25 mouse cellular contexts compared by ENCODE assay signal in genomic region chr3:93119101-93119500, GRCm38 (mm10). TPM values are rescaled to one million over a fixed set of nuclear protein-coding genes. Genes with fewer than 3 reads are reported as not detected.
DNase-seq lines count a peak whose midpoint lies in the region; ATAC-seq and TF ChIP-seq lines count a peak whose summit lies in the region.
"Had no signal": no experiment of that assay in that cellular context is flagged by ENCODE, and none has a peak within 500 bp of the region (broad histone marks: within the 10 kb centered on the region; RNA-seq: fewer than 3 reads in every experiment).

No protein-coding gene starts in this region.

- H3K36me3 ChIP-seq in ES-Bruce4 (ENCODE audit: control insufficient read depth, insufficient read depth, low read length, poor library complexity, severe bottlenecking) = no peaks in the 10 kb centered on the region
- H3K36me3 ChIP-seq in hindbrain, embryonic 14.5 days (replicated peaks; ENCODE audit: control insufficient read depth, insufficient read depth) = no peaks in the 10 kb centered on the region
- H3K36me3 ChIP-seq: heart, embryonic 15.5 days; hindbrain, embryonic 10.5 days; limb, embryonic 13.5 days; lung, embryonic 15.5 days; stomach, embryonic 15.5 days had no signal

- no peak overlapping the region for H3K9ac ChIP-seq in ES-Bruce4 (ENCODE audit: low read depth, poor library complexity, severe bottlenecking)
- no peak overlapping the region for H3K9ac ChIP-seq in hindbrain, embryonic 14.5 days
- H3K9ac ChIP-seq: forebrain, embryonic 13.5 days; heart, embryonic 15.5 days; limb, embryonic 13.5 days; lung, embryonic 15.5 days; stomach, embryonic 15.5 days had no signal

- no peaks in the 10 kb centered on the region for H3K4me1 ChIP-seq in ES-Bruce4 (ENCODE audit: control insufficient read depth, insufficient read depth, low read length)
- no peaks in the 10 kb centered on the region for H3K4me1 ChIP-seq in hindbrain, embryonic 14.5 days (replicated peaks; ENCODE audit: control insufficient read depth, insufficient read depth, low read length)
- H3K4me1 ChIP-seq: forebrain, embryonic 13.5 days; heart, embryonic 15.5 days; hindbrain, embryonic 10.5 days; limb, embryonic 13.5 days; lung, embryonic 15.5 days; stomach, embryonic 15.5 days had no signal

- TF ChIP-seq EP300 in ES-Bruce4 (IDR thresholded peaks at IDR 0.05; ENCODE audit: insufficient read depth, low read depth, low read length) = no peak

- H3K4me3 ChIP-seq in layer of hippocampus, adult 2 months = no peak overlapping the region
- H3K4me3 ChIP-seq in ES-Bruce4 (ENCODE audit: low read depth, low read length) = no peak overlapping the region
- H3K4me3 ChIP-seq in hindbrain, embryonic 14.5 days (replicated peaks; ENCODE audit: low read length) = no peak overlapping the region
- H3K4me3 ChIP-seq: forebrain, embryonic 13.5 days; heart, embryonic 15.5 days; hindbrain, embryonic 10.5 days; limb, embryonic 13.5 days; lung, embryonic 15.5 days; myocyte; stomach, embryonic 15.5 days had no signal

- DNase-seq in embryo, embryonic 10.5 days (ENCODE audit: low spot score) = peak; percentile 9
- DNase-seq in embryo, embryonic 9.5 days (ENCODE audit: extremely low spot score) = no peak
- DNase-seq in layer of hippocampus, adult 2 months (ENCODE audit: low spot score in 2 of 2) = no peak
- DNase-seq in layer of hippocampus, postnatal 36 days = no peak
- peak; percentile 12 for DNase-seq in lung, postnatal 14 days
- DNase-seq in hindbrain, embryonic 14.5 days (ENCODE audit: low spot score) = no peak
- DNase-seq: B cell, adult 2 months; cerebellum, adult 2 months; heart, adult 11 months; right cerebral cortex, adult 18-20 months; spleen, adult 18-20 months; thymus, postnatal 14 days had no signal

- TF ChIP-seq POLR2A in ES-Bruce4 (IDR thresholded peaks at IDR 0.05; ENCODE audit: insufficient read depth, low read length) = no peak

- no peaks in the 10 kb centered on the region for H3K9me3 ChIP-seq in ES-Bruce4 (replicated peaks; ENCODE audit: control insufficient read depth, insufficient read depth, low read length, poor library complexity, severe bottlenecking)
- no peaks in the 10 kb centered on the region for H3K9me3 ChIP-seq in hindbrain, embryonic 14.5 days (ENCODE audit: control insufficient read depth, low read length)
- H3K9me3 ChIP-seq: forebrain, embryonic 13.5 days; heart, embryonic 15.5 days; hindbrain, embryonic 10.5 days; limb, embryonic 13.5 days; lung, embryonic 15.5 days; stomach, embryonic 15.5 days had no signal

- 44% methylated on average over 4 of the region's 4 CpGs for WGBS in hindbrain, embryonic 14.5 days

- ATAC-seq in hindbrain, embryonic 14.5 days (ENCODE audit: low FRiP score) = no peak
- ATAC-seq in megakaryocyte-erythroid progenitor cell, adult 5-6 weeks (replicated peaks; ENCODE audit: low FRiP score, low TSS enrichment, poor library complexity, severe bottlenecking) = no peak
- ATAC-seq: forebrain, embryonic 13.5 days; inflammation-experienced regulatory T-cells, adult 6 months had no signal

- no peak overlapping the region for H3K4me2 ChIP-seq in hindbrain, embryonic 14.5 days (replicated peaks)
- H3K4me2 ChIP-seq: forebrain, embryonic 13.5 days; heart, embryonic 15.5 days; limb, embryonic 13.5 days; lung, embryonic 15.5 days; midbrain, embryonic 11.5 days; stomach, embryonic 15.5 days had no signal

- peak; percentile 50 for TF ChIP-seq CTCF in layer of hippocampus, adult 2 months (conservative IDR thresholded peaks at IDR 0.05)
- TF ChIP-seq CTCF in ES-Bruce4 (IDR thresholded peaks at IDR 0.05; ENCODE audit: low read depth, low read length) = peak; percentile 25

- no peaks in the 10 kb centered on the region for H3K27me3 ChIP-seq in ES-Bruce4 (ENCODE audit: control insufficient read depth, insufficient read depth, low read length, poor library complexity, severe bottlenecking)
- no peaks in the 10 kb centered on the region for H3K27me3 ChIP-seq in hindbrain, embryonic 14.5 days (ENCODE audit: control insufficient read depth, insufficient read depth, low read length)
- H3K27me3 ChIP-seq: forebrain, embryonic 13.5 days; heart, embryonic 15.5 days; limb, embryonic 13.5 days; lung, embryonic 15.5 days; stomach, embryonic 15.5 days had no signal

- no peak overlapping the region for H3K27ac ChIP-seq in layer of hippocampus, adult 2 months
- H3K27ac ChIP-seq in ES-Bruce4 (ENCODE audit: insufficient read depth, low read length) = no peak overlapping the region
- no peak overlapping the region for H3K27ac ChIP-seq in hindbrain, embryonic 14.5 days
- H3K27ac ChIP-seq: forebrain, embryonic 13.5 days; heart, embryonic 15.5 days; hindbrain, embryonic 10.5 days; limb, embryonic 13.5 days; lung, embryonic 15.5 days; stomach, embryonic 15.5 days had no signal

RNA-seq across cellular contexts. Expression of gene Crnn, which starts 25.5 kb away (rescaled TPM):
- not detected for total RNA-seq in layer of hippocampus, adult 2 months (2021)
- not detected for total RNA-seq in layer of hippocampus, postnatal 36 days (2021)
- polyA plus RNA-seq in ES-Bruce4 (2011; ENCODE audit: insufficient read depth, insufficient read length, low read depth, missing spikeins) = not detected in 2 replicates
- not detected in 2 replicates for polyA plus RNA-seq in hindbrain, embryonic 14.5 days (2014; fragmentation: Nextera tagmentation; extraction: Ambion mirVana)
- not detected in 2 replicates for total RNA-seq in megakaryocyte-erythroid progenitor cell, adult 5-6 weeks (2014; fragmentation: Nextera tagmentation)
- total RNA-seq in megakaryocyte-erythroid progenitor cell, adult 5-6 weeks (2017) = not detected in 2 replicates
- total RNA-seq: layer of hippocampus, adult 18-20 months had no signal
- polyA plus RNA-seq: cerebellum, adult 2 months; cortical plate, adult 2 months; forebrain, embryonic 13.5 days; heart, embryonic 15.5 days; hindbrain, embryonic 10.5 days; inflammation-experienced regulatory T-cells, adult 6 months; limb, embryonic 13.5 days; lung, embryonic 15.5 days; midbrain, embryonic 11.5 days; myocyte had no signal

RNA-seq across cellular contexts. Expression of gene Gm4858, which starts 50.5 kb away (rescaled TPM):
- not detected for total RNA-seq in layer of hippocampus, adult 2 months (2021)
- total RNA-seq in layer of hippocampus, postnatal 36 days (2021) = not detected
- polyA plus RNA-seq in ES-Bruce4 (2011; ENCODE audit: insufficient read depth, insufficient read length, low read depth, missing spikeins) = not detected in 2 replicates
- not detected in 2 replicates for polyA plus RNA-seq in hindbrain, embryonic 14.5 days (2014; fragmentation: Nextera tagmentation; extraction: Ambion mirVana)
- total RNA-seq in megakaryocyte-erythroid progenitor cell, adult 5-6 weeks (2014; fragmentation: Nextera tagmentation) = not detected in 2 replicates
- not detected in 2 replicates for total RNA-seq in megakaryocyte-erythroid progenitor cell, adult 5-6 weeks (2017)
- total RNA-seq: layer of hippocampus, adult 18-20 months had no signal
- polyA plus RNA-seq: cerebellum, adult 2 months; cortical plate, adult 2 months; forebrain, embryonic 13.5 days; heart, embryonic 15.5 days; hindbrain, embryonic 10.5 days; inflammation-experienced regulatory T-cells, adult 6 months; limb, embryonic 13.5 days; lung, embryonic 15.5 days; midbrain, embryonic 11.5 days; myocyte; stomach, embryonic 15.5 days had no signal

Comparison
In these comparisons a context has a peak if more than half of its experiments do, and no peak if none do; other contexts are left out.
1. DNase-seq: peak in embryo, embryonic 10.5 days (single experiment) and lung, postnatal 14 days (single experiment); none in embryo, embryonic 9.5 days (single experiment), layer of hippocampus, adult 2 months (0 of 2), layer of hippocampus, postnatal 36 days (0 of 2) and hindbrain, embryonic 14.5 days (single experiment).